Mouse (Mus musculus) layer of hippocampus, postnatal 36 days (tissue): ENCODE measurements at regions not wholly inside any gene's neighbourhood (a gene's known extent, or its start where the extent isn't known, plus 50 kb on each side); places are given as distances from the start of the nearest gene placed in this dataset.
"Not testable (repeated sequence)": the region's sequence is repeated elsewhere in the genome, so short reads cannot be mapped to it uniquely, and the experiment has no call there.

Experiments used
- DNase-seq, 2 experiments: peaks; one replicate each; pipeline ENCODE4 v3.0.0; 2022

DNA sequence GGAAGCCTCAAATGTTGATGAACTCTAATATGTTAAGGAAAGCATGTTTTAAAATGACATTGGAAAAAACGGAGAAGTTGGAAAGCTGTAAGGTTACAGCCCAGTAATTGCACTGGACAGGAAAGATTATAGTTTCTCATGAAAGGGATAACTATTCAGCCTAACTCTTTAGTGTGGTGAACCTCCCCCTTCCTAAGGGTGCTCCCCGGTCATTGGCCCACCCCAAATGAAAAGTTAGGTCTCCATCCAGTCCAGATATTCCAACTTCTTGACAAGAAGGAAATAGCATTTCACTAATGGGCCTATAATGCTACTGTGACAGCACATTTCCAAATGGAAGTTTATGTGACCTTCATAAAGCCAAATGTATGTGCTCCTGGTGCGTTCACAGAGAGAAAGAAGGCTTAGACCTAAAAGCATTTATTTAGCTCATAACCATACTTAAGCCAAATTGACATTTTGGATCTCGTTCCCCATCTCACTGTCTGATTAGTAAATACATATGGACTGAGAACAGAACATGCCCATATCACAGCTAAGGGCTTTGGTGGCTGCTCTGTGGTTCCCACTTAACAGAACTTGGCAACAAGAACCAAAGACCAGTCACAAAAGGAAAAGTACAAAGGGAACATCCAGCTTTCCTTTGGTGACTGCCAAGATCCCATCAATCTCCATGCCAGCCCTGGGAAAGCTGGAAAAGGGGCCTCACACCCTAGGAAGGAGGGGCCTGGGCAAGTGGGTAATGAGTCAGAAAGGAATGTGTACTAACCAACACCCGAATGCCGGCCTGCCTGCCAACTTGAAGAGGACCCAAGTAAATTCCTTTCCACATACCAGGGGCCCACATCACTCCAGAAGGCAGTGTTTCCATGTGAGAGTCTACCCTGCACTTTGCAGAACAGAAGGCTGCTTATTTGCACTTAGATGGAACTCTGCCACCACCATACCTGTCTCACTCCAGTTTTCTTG lies 155.1 kb upstream of the Chst7 start:
- peak; percentile 24 to 30 for DNase-seq

DNA sequence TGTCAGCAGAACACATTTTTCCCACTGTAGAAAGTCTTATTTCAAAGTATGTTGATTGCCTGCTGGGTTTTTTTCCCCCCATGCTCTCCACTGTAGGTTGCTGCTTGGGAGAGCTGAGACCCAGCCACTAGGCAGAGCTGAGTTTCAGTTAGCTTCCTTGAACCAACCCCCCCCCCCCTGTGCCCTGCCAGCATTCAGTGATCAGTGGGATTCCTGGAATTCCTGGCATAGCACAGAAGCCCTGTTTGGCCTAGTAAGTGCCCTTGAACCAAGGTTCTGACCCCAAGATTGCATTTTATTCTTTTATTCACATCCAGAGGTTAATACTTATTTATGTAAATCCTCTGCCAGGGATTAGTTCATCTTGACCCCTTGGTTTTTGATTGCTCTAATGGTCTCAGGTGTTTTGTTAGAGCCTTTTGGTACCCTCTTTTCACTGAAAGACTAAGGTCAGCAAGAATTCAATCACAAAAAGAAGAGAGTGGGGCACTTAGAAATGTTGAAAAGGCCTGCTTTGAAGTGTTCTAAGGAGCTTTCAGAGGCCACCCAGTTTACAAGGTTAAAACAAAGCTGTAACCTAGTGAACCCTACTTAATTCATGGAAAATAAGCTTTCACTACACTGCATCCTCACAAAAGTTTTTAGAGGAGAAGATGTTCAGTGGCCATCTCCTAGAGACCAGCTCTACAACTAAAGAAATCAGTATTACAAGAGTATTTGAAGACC lies 152.6 kb upstream of the Chst7 start:
- no peak for DNase-seq

DNA sequence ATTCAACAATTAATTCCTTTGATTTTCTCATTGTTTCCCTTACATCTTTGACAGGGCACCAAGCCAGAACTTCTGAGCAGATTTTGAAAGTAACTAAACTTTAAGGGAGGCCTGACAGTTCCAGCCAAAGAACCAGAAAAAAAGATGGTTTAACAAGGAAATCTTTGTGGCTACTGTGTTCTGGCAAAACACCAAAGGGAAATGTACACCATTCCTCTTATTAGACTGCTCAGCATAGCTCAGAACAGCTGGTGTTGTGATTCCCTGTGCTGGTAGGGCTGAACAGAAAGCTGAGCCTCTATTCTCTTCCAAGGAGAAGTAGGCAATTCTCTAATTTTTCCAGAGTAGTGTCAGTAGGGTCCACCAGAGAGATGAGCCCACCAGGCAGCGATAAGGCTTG lies 142.4 kb upstream of the Chst7 start:
- no peak for DNase-seq

DNA sequence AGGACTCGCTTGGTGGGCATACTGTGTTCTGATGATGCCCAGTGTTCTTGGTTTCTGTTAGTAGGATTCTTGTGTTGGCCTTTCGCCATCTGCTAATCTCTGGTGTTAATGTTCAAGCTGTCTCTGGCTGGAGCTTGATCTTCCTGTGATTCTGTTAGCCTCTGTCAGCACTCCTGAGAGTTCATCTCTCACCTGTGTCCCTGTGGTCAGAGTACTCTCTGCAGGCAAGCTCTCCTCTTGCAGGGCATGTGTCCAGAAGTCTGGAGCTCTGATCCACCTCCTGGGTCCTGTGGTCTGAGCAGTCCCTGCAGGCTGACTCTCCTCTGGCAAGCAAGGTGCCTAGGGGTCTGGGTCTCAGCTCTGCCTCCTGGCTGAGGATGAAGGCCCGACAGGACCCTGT lies 130.0 kb upstream of the Chst7 start:
- not testable (repeated sequence) for DNase-seq

DNA sequence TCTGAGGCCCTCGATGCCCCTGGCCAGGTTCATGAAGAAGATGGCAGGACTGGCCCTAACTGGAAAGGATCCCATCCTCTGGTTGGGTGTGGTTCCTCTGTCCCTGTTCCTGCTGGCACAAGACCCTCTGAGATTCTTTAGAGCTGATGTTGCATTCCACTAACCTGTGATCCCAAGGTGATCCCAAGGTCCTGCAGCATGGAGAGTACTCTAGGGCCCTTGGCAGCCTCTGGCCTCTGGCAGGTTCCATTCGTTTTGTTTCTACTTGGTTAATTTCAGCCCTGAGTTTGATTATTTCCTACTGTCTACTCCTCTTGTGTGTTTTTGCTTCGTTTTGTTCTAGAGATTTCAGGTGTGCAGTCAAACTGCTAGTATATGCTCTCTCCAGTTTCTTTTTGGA lies 129.5 kb upstream of the Chst7 start:
- no peak for DNase-seq

GRCm38 (mm10) chrX:19943305-19943704 lies 116.1 kb upstream of the Chst7 start:
- DNase-seq = no peak
